Mouse (Mus musculus) stomach, postnatal 0 days (tissue): Measurements from ENCODE around the gene Thbs1.

Experiments used
- CTCF ChIP-seq: IDR thresholded peaks from 2 replicates; pipeline ENCODE4 v1.5.1; 2016; ENCODE audit warnings: antibody characterized with exemption, low read depth, mild to moderate bottlenecking, moderate library complexity
- EP300 ChIP-seq: optimal IDR thresholded peaks from 2 replicates; pipeline ENCODE3; 2016; ENCODE audit warnings: antibody characterized with exemption

GRCm38 (mm10) chr2:118158095-118158494, 46.4 kb downstream of the Thbs1 start:
- TF ChIP-seq CTCF, result no peak
- no peak for TF ChIP-seq EP300
